Mouse (Mus musculus) liver, embryonic 14.5 days (tissue): Measurements from ENCODE around the gene Tent4b. TPM values are rescaled to one million over a fixed set of nuclear protein-coding genes. Genes with fewer than 3 reads are reported as not detected.

ENCODE experiments used
- ATAC-seq: fragments of 200-750 bp; cut with Nextera tagmentation; 2 replicates; pipeline ENCODE4 v1.8.0; 2017; ENCODE audit warnings: moderate number of reproducible peaks, mild to moderate bottlenecking, moderate library complexity; ENCODE audit not compliant: insufficient read depth
- DNase-seq, 3 experiments: peaks; one replicate each; pipeline ENCODE4 v3.0.0-alpha.2; 2012 to 2013; ENCODE audit warnings: low read depth in 3 of 3, low spot score in 3 of 3
- H3K27ac ChIP-seq: fragments of 300-500 bp; sonication (generic); 2 replicates; pipeline ENCODE4 v1.5.1; 2014; ENCODE audit warnings: moderate library complexity, mild to moderate bottlenecking, control low read depth, inconsistent platforms
- H3K27me3 ChIP-seq: fragments of 300-500 bp; sonication (generic); 2 replicates; pipeline ENCODE4 v1.6.1; 2014; ENCODE audit warnings: mild to moderate bottlenecking, low read length, moderate library complexity; ENCODE audit not compliant: control insufficient read depth, insufficient read depth
- H3K36me3 ChIP-seq: fragments of 300-500 bp; sonication (generic); replicated peaks from 2 replicates; pipeline ENCODE4 v1.6.1; 2014; ENCODE audit warnings: low read depth; ENCODE audit not compliant: control insufficient read depth, insufficient read depth
- H3K4me1 ChIP-seq, 2 experiments: fragments of 200-500 bp in 1 of 2; fragments of 300-500 bp in 1 of 2; sonication (generic) in 1 of 2; replicated peaks; 2 replicates each; pipeline ENCODE4 v1.6.1; 2012 to 2014; ENCODE audit warnings: antibody characterized with exemption in 1 of 2, inconsistent platforms in 1 of 2, low read length in 1 of 2; ENCODE audit not compliant: control insufficient read depth in 2 of 2, insufficient read depth in 2 of 2
- H3K4me2 ChIP-seq: fragments of 300-500 bp; sonication (generic); 2 replicates; pipeline ENCODE4 v1.6.1; 2014; ENCODE audit warnings: low read depth, mild to moderate bottlenecking, control low read depth, moderate library complexity
- H3K4me3 ChIP-seq, 2 experiments: fragments of 200-500 bp in 1 of 2; fragments of 300-500 bp in 1 of 2; sonication (generic) in 1 of 2; 2 replicates each; pipeline ENCODE4 v1.5.1; 2012 to 2014; ENCODE audit warnings: low read depth in 2 of 2, low read length in 2 of 2, mild to moderate bottlenecking in 2 of 2, control low read depth in 1 of 2, inconsistent platforms in 1 of 2, moderate library complexity in 1 of 2; ENCODE audit not compliant: insufficient read depth in 1 of 2
- H3K9ac ChIP-seq: fragments of 300-500 bp; sonication (generic); replicated peaks from 2 replicates; pipeline ENCODE4 v1.6.1; 2014; ENCODE audit warnings: mild to moderate bottlenecking, control low read depth, moderate library complexity
- H3K9me3 ChIP-seq: fragments of 300-500 bp; sonication (generic); 2 replicates; pipeline ENCODE4 v1.6.1; 2016; ENCODE audit warnings: low read length, mixed read lengths; ENCODE audit not compliant: control insufficient read depth
- CTCF ChIP-seq: IDR thresholded peaks from 2 replicates; pipeline ENCODE4 v1.5.1; 2016; ENCODE audit warnings: antibody characterized with exemption, low read depth, control low read depth
- EP300 ChIP-seq: IDR thresholded peaks from 2 replicates; pipeline ENCODE4 v1.6.1; 2016; ENCODE audit warnings: antibody characterized with exemption, low read depth
- WGBS: fragments of 180-500 bp; shearing (Covaris S2); extraction: QIAGEN DNeasy Blood & Tissue Kit; methylation state at CpG from one replicate; pipeline ENCODE4 v1.1.7; 2014; ENCODE audit not compliant: insufficient replicate concordance; 5-methylcytosine and 5-hydroxymethylcytosine counted together
- polyA plus RNA-seq, 2 experiments: library from polyadenylated mRNA; depleted of rRNA in 1 of 2; stranded (reverse) in 1 of 2; unstranded in 1 of 2; fragments of >200 nt; fragmentation: Nextera tagmentation in 1 of 2; extraction: Ambion mirVana in 1 of 2; gene quantifications; 2 replicates each; pipeline versions ENCODE4 v1.2.1 to v1.2.3; 2012 to 2014

Gene Tent4b
- polyA plus RNA-seq, 2 experiments: 4.3 to 9.2 TPM

DNA sequence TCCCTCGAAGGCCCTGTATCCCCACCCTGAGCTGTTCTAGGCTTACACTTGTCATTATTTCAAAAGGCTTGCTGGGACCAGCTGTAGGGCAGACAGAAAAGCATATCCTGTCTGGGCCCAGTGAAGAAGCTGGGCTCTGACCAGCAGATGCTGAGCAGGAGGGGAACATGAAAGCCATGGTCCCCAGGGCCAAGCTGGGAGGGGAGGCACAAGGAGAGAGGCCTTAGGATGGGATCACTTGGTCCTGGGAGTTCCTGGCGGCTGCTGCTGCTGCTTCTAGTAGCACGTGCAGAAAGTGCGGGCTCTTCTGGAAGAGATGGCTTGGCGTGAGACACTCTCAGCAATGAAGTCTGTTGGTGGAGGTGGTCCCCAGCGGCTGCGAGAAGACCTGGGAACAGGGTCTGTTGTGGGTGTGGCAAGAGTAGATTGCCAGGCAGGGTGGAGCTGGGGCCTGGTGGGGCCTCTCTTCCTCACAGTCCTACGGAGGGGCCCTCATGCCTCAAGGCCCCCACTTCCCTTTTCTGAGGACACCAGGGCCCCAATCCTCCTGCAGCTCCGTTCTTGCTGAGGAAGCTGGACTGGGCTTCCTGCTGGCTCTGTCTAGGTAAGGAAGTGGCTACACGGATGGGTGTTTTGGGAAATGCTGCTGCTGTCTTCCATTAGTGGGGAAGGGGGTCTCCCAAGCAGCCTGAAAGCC lies 101.0 kb downstream of the Tent4b start:
- Histone ChIP-seq H3K4me1 (peaks cover 55 to 62% of the 10 kb centered on the region in 2 experiments), H3K36me3 (no peaks in the 10 kb centered on the region), H3K27ac (peak overlapping the region; percentile 95), H3K9me3 (no peaks in the 10 kb centered on the region), H3K27me3 (no peaks in the 10 kb centered on the region), H3K9ac (peak overlapping the region; percentile 95), H3K4me3 (peak overlapping the region; percentile 78 to 92), H3K4me2 (peak overlapping the region; percentile 97)
- TF ChIP-seq EP300 (peak; percentile 48; the same call in 1 of the 2 replicates), CTCF (no peak)
- ATAC-seq (peak; percentile 82), DNase-seq (peak in 2 of 3 experiments; percentile 54 to 64)
- 10% methylated on average over 10 of the region's 10 CpGs for WGBS

DNA sequence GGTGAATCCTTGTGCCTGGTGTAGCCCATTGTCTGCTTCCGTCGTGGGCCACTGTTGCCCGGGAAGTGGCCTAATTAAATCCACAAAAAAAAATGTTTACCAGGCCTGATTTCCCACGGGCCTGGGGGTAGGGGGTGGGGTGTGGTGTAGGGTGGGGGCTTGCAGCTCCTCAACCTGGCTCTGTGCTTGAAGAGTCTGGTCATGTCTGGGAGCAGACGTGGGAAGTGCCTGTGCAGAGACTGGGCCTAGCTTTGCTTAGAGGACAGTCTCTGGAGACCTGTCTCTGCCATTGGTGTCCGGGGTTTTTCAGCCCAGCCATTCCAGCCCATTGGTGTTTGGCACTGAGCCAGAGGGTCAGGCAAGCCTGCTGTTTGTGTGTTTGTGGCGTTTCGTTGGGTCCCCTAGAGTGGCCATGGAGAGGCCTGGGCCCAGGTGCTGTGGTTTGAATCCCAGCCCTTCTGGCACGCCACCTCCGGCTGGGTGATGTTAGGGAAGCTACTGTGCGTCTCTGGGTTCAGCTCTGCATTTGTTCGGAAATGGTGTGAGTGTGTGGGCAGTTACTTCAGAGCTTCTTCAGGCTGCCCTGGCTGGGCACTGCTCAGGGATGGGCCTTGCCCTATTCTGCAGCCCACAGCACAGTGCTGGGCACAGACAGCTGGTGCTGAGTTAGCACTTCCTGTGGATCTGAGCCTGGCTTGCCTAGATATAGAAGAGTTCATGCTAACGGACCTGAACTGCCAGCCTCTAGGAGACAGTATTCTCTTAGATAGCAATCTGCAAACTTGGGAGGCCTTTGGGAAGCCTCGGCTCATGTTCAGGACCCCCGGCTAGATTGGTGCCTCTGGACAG lies 102.8 kb downstream of the Tent4b start:
- WGBS: 40% methylated on average over 15 of the region's 15 CpGs
- no peak for DNase-seq
- peaks cover 11% of the 10 kb centered on the region for H3K36me3 ChIP-seq
- H3K27me3 ChIP-seq: no peaks in the 10 kb centered on the region
- peak overlapping the region; percentile 78 to 92 for H3K4me3 ChIP-seq
- peaks cover 54 to 58% of the 10 kb centered on the region in 2 experiments for H3K4me1 ChIP-seq
- H3K27ac ChIP-seq: peak overlapping the region; percentile 95
- peak overlapping the region; percentile 95 for H3K9ac ChIP-seq
- TF ChIP-seq EP300 (no peak), CTCF (0 out of 2 replicates have a peak, but pooled peaks have one; percentile 1)
- peak; percentile 42 for ATAC-seq
- H3K4me2 ChIP-seq: peak overlapping the region; percentile 97
- no peaks in the 10 kb centered on the region for H3K9me3 ChIP-seq

DNA sequence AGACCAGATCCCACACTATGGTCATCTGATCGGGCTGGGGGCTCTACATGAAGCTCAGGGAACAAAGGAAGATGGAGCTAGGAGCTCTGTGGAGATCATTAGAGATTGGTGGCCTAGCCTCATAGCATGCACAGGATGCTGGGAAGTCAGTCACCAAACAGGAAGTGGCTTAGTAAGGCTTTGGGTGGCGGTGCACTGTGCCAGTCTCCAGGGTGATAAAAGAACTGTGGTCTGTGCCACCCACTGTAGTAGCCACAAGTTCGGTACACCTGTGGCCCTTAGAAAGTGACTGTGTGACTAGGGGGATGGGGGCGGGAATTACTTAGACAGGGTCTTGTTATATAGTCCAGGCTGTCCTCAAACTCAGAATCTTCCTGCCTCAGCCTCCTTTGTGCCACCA lies 106.8 kb downstream of the Tent4b start:
- Histone ChIP-seq H3K27ac (no peak overlapping the region), H3K27me3 (no peaks in the 10 kb centered on the region), H3K4me3 (no peak overlapping the region), H3K36me3 (peaks cover 38% of the 10 kb centered on the region), H3K4me2 (no peak overlapping the region), H3K4me1 (peaks cover 18 to 21% of the 10 kb centered on the region in 2 experiments), H3K9me3 (no peaks in the 10 kb centered on the region), H3K9ac (no peak overlapping the region)
- DNase-seq (no peak), ATAC-seq (no peak)
- TF ChIP-seq CTCF (no peak), EP300 (no peak)
- WGBS: 66% methylated on average over 4 of the region's 4 CpGs

DNA sequence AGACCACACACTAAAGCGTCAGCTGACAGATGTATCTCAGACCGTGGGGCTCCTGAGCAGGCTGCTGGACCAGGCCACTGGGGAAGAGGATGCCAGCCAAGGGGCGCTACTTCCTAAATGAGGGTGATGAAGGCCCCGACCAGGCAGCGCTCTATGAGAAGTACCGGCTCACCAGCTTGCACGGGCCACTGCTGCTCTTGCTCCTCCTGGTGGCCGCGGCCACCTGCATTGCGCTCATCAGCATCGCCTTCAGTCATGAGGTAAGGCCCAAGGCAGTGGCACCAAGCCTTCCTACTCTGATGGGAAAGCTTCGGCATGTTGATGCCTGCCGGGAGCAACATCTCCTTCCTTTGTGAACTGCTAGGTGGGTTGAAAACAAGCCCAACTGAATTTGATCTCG lies 107.5 kb downstream of the Tent4b start:
- ATAC-seq (no peak), DNase-seq (no peak)
- H3K27ac ChIP-seq: no peak overlapping the region
- no peak overlapping the region for H3K9ac ChIP-seq
- peaks cover 45% of the 10 kb centered on the region for H3K36me3 ChIP-seq
- no peak overlapping the region for H3K4me2 ChIP-seq
- H3K27me3 ChIP-seq: no peaks in the 10 kb centered on the region
- H3K4me1 ChIP-seq: peaks cover 14 to 20% of the 10 kb centered on the region in 2 experiments
- H3K9me3 ChIP-seq: no peaks in the 10 kb centered on the region
- 66% methylated on average over 14 of the region's 14 CpGs for WGBS
- H3K4me3 ChIP-seq: no peak overlapping the region
- TF ChIP-seq CTCF (peak; percentile 86), EP300 (no peak)

DNA sequence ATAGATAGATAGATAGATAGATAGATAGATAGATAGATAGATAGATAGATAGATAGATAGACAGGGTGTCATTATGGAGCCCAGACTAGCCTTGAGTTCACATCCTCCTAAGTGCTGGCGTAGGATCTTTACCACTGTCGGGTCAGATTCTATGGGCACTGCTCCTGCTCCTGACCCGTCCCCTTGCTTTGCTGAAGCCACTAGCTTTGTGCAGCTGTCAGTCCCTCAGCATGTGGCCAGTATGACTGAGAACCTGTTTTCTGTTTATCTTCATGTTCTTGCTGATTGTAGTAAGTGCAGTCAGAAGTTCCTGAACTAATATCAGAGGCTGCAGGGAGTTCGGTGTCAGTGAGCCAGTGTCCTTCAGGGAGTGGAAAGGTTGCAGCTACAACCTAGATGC lies 108.7 kb downstream of the Tent4b start:
- H3K4me2 ChIP-seq: no peak overlapping the region
- ATAC-seq (no peak), DNase-seq (no peak)
- H3K27ac ChIP-seq: no peak overlapping the region
- H3K4me1 ChIP-seq: peaks cover 9 to 15% of the 10 kb centered on the region in 2 experiments
- no peak overlapping the region for H3K4me3 ChIP-seq
- H3K9me3 ChIP-seq: no peaks in the 10 kb centered on the region
- TF ChIP-seq CTCF: no peak
- TF ChIP-seq EP300: no peak
- peaks cover 51% of the 10 kb centered on the region for H3K36me3 ChIP-seq
- 83% methylated on average over 4 of the region's 4 CpGs for WGBS
- no peak overlapping the region for H3K9ac ChIP-seq
- no peaks in the 10 kb centered on the region for H3K27me3 ChIP-seq

Other genes starting within 250 kb of the Tent4b start
- gene Zfp423, start 239.6 kb upstream of the Tent4b start, polyA plus RNA-seq (2012; rRNA removed): 0.52 and 0.60 TPM in 2 replicates
- 0.52 TPM in 2 replicates for gene Zfp423, start 239.6 kb upstream of the Tent4b start, polyA plus RNA-seq (2014; fragmentation: Nextera tagmentation; extraction: Ambion mirVana)
- 15.4 and 20.8 TPM in 2 replicates for gene Cnep1r1, start 80.4 kb upstream of the Tent4b start, polyA plus RNA-seq (2012; rRNA removed)
- 18.0 and 18.3 TPM in 2 replicates for gene Cnep1r1, start 80.4 kb upstream of the Tent4b start, polyA plus RNA-seq (2014; fragmentation: Nextera tagmentation; extraction: Ambion mirVana)
- gene Heatr3, start 61.4 kb upstream of the Tent4b start, polyA plus RNA-seq (2012; rRNA removed): 13.8 and 17.3 TPM in 2 replicates
- gene Heatr3, start 61.4 kb upstream of the Tent4b start, polyA plus RNA-seq (2014; fragmentation: Nextera tagmentation; extraction: Ambion mirVana): 23.3 and 26.8 TPM in 2 replicates
- gene Adcy7, start 73.2 kb downstream of the Tent4b start, polyA plus RNA-seq (2012; rRNA removed): 21.3 and 24.7 TPM in 2 replicates
- gene Adcy7, start 73.2 kb downstream of the Tent4b start, polyA plus RNA-seq (2014; fragmentation: Nextera tagmentation; extraction: Ambion mirVana): 20.0 and 24.7 TPM in 2 replicates
- 16.3 and 27.5 TPM in 2 replicates for gene Brd7, start 163.0 kb downstream of the Tent4b start, polyA plus RNA-seq (2012; rRNA removed)
- gene Brd7, start 163.0 kb downstream of the Tent4b start, polyA plus RNA-seq (2014; fragmentation: Nextera tagmentation; extraction: Ambion mirVana): 35.5 and 37.1 TPM in 2 replicates